Mouse (Mus musculus) heart, adult 10 weeks (tissue): ENCODE results near the gene Errfi1. TPM values are rescaled to one million over a fixed set of nuclear protein-coding genes. Genes with fewer than 3 reads are reported as not detected.

ENCODE experiments used
- polyA plus RNA-seq: library from polyadenylated mRNA; stranded (reverse); fragments of 350-450 nt; fragmentation: Illumina TruSeq; extraction: RNeasy Lipid Tissue Mini Kit (QIAGEN cat#74804); gene quantifications from one replicate; pipeline ENCODE4 v1.2.3, GENCODE M21; 2014; ENCODE audit warnings: low read depth, low replicate concordance

Errfi1 gene
- 23.1 TPM for polyA plus RNA-seq

GRCm38 (mm10) chr4:150853680-150854461 lies at the start of gene Errfi1:
Errfi1 (plus strand) TSS chr4:150853919.

GRCm38 (mm10) chr4:150914290-150914733 lies 60.6 kb downstream of the Errfi1 start, which contains the start of the genes Park7 and Tnfrsf9:
Park7 (minus strand) TSS chr4:150914437.
Tnfrsf9 (plus strand) TSS chr4:150914562.

Other genes with a start within 250 kb of the Errfi1 start
- not detected for gene Slc45a1, start 201.7 kb upstream of the Errfi1 start, polyA plus RNA-seq
- gene Park7, start 60.5 kb downstream of the Errfi1 start, polyA plus RNA-seq: 265 TPM
- not detected for gene Tnfrsf9, start 60.6 kb downstream of the Errfi1 start, polyA plus RNA-seq
- gene Uts2, start 143.2 kb downstream of the Errfi1 start, polyA plus RNA-seq: not detected
- gene Per3, start 190.7 kb downstream of the Errfi1 start, polyA plus RNA-seq: 6.5 TPM
- 59.5 TPM for gene Vamp3, start 204.0 kb downstream of the Errfi1 start, polyA plus RNA-seq
- 1.4 TPM for gene Gm13090, start 235.7 kb downstream of the Errfi1 start, polyA plus RNA-seq